Mouse (Mus musculus) spleen, adult 2 months (tissue): ENCODE data around the gene Rinl. TPM values are rescaled to one million over a fixed set of nuclear protein-coding genes. Genes with fewer than 3 reads are reported as not detected.

Experiments
- DNase-seq, 2 experiments: peaks; one replicate each; pipeline versions ENCODE4 v3.0.0 to v3.0.0-alpha.2; 2012 to 2021; ENCODE audit warnings: low spot score in 2 of 2, low read depth in 1 of 2
- H3K27ac ChIP-seq: fragments of 200-500 bp; 2 replicates; pipeline ENCODE4 v1.5.1; 2012; ENCODE audit warnings: low read length, inconsistent platforms; ENCODE audit not compliant: insufficient read depth
- H3K27me3 ChIP-seq: fragments of 200-500 bp; 2 replicates; pipeline ENCODE4 v1.6.1; 2012; ENCODE audit warnings: mild to moderate bottlenecking, moderate library complexity, low read length, inconsistent platforms; ENCODE audit not compliant: control insufficient read depth, insufficient read depth
- H3K36me3 ChIP-seq: fragments of 200-500 bp; 2 replicates; pipeline ENCODE4 v1.6.1; 2012; ENCODE audit warnings: mild to moderate bottlenecking, low read length, inconsistent platforms; ENCODE audit not compliant: control insufficient read depth, insufficient read depth
- H3K4me1 ChIP-seq: fragments of 200-500 bp; 2 replicates; pipeline ENCODE4 v1.6.1; 2011; ENCODE audit warnings: inconsistent platforms; ENCODE audit not compliant: control insufficient read depth, insufficient read depth, insufficient read length
- H3K4me3 ChIP-seq: fragments of 200-500 bp; 2 replicates; pipeline ENCODE4 v1.5.1; 2011; ENCODE audit warnings: mild to moderate bottlenecking, inconsistent platforms; ENCODE audit not compliant: insufficient read depth, insufficient read length; ENCODE audit errors: extremely low read depth
- CTCF ChIP-seq: fragments of 200-500 bp; IDR thresholded peaks from 2 replicates; pipeline ENCODE4 v1.5.1; 2011; ENCODE audit warnings: mild to moderate bottlenecking, inconsistent platforms; ENCODE audit not compliant: insufficient read depth, insufficient read length, insufficient replicate concordance; ENCODE audit errors: extremely low read depth
- POLR2A ChIP-seq: fragments of 200-500 bp; IDR thresholded peaks from 2 replicates; pipeline ENCODE4 v1.6.1; 2011; ENCODE audit warnings: low read depth, low read length, inconsistent platforms
- WGBS: fragments of 180-500 bp; shearing (Covaris S2); methylation state at CpG from one replicate; pipeline ENCODE4 v1.1.7; 2018; 5-methylcytosine and 5-hydroxymethylcytosine counted together
- polyA plus RNA-seq: library from polyadenylated mRNA; depleted of rRNA; stranded (reverse); fragments of >200 nt; gene quantifications from 2 replicates; pipeline ENCODE4 v1.2.3, GENCODE M21; 2012

The Rinl gene
- polyA plus RNA-seq, 1 experiment, result 35.4 TPM

DNA sequence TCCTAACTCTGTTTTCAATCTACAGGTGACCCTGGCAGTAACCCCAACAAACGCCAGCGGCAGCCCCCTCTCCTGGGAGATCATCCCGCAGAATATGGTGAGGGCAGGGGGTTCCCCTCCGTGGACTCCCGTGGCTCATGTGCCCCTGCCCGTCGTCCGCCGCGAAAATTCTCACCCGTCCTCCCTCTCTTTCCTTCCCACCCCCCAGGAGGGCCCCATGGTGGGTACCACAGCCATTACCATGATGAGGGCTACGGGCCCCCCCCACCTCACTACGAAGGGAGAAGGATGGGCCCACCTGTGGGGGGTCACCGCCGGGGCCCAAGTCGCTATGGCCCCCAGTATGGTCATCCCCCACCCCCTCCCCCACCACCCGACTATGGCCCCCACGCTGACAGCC lies 29.7 kb downstream of the Rinl start:
- H3K4me3 ChIP-seq, result no peak overlapping the region
- peaks cover 78% of the 10 kb centered on the region for H3K36me3 ChIP-seq
- 90% methylated on average over 18 of the region's 18 CpGs for WGBS
- no peak for DNase-seq
- no peaks in the 10 kb centered on the region for H3K27me3 ChIP-seq
- H3K4me1 ChIP-seq, result peaks cover 28% of the 10 kb centered on the region; the same call in 1 of the 2 replicates
- H3K27ac ChIP-seq, result no peak overlapping the region
- TF ChIP-seq CTCF (no peak), POLR2A (no peak)

DNA sequence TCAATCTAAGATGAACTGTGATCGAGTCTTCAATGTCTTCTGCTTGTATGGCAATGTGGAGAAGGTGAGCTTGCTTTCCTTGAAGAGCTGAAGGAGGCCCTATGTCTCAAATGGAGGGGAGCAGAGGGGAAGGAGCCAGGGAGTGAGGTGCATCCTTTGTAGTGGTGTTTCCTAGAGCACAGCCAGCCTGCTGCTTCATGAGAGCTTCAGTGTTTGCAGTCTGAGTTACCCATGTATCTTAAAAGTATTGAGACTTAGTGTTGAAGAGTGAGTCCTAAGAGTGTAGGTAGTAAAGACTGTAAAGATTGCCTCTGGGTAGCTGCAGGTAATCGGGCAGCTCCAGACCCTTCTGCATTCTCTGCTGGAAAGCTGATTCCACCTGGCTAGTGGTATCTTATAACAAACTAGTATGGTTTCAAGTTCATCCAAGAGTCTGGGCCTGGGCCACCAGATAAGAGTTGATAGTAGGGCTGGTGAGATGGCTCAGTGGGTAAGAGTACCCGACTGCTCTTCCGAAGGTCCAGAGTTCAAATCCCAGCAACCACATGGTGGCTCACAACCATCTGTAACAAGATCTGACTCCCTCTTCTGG lies 30.2 kb downstream of the Rinl start:
- DNase-seq, result no peak
- 83% methylated on average over 4 of the region's 4 CpGs for WGBS
- Histone ChIP-seq H3K27me3 (no peaks in the 10 kb centered on the region), H3K4me1 (peaks cover 28% of the 10 kb centered on the region; the same call in 1 of the 2 replicates), H3K27ac (no peak overlapping the region), H3K4me3 (no peak overlapping the region), H3K36me3 (peaks cover 73% of the 10 kb centered on the region)
- TF ChIP-seq CTCF (no peak), POLR2A (no peak)

GRCm38 (mm10) chr7:28819571-28819970 lies 30.8 kb downstream of the Rinl start:
- Histone ChIP-seq H3K27me3 (no peaks in the 10 kb centered on the region), H3K4me1 (peaks cover 28% of the 10 kb centered on the region; the same call in 1 of the 2 replicates), H3K36me3 (peaks cover 68% of the 10 kb centered on the region), H3K4me3 (no peak overlapping the region), H3K27ac (no peak overlapping the region)
- TF ChIP-seq POLR2A, result no peak
- DNase-seq, result no peak
- WGBS, result 71% methylated on average over 4 of the region's 4 CpGs

DNA sequence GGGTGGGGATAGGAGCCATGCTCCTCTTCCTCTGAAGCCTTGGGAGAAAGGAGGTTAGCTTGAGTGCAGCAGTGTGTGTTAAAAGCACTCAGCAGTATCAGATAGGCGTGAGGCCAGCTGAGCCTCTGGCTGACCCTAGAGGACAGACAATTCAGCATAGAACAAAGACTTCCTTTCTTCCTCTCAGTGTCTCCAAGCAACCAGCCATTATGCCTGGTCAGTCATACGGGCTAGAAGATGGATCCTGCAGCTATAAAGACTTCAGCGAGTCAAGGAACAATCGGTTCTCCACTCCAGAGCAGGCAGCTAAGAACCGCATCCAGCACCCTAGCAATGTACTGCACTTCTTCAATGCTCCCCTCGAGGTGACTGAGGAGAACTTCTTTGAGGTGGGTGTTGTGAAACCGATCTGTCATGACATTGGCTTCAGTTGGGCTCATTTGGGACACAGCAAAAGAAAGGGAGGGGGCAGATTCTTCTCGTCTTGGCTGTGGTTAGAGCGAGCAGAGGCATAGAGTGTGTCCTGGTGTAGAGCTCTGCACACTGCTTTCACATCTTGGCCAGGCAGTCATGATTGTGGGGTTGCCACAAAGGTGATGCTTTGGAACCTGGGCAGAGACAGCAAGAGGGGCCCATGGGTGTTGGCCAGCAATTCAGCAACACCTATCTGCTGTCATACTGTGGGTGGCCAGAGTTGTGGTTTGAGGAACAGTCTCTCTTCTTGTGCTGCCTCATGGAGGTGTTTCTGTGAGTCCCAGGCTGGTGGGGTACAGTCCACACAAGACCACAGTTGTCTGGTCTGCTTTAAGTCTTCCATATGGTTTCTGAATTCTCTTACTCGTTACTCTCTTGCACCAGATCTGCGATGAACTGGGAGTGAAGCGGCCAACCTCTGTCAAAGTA lies 31.8 kb downstream of the Rinl start:
- Histone ChIP-seq H3K4me3 (no peak overlapping the region), H3K27me3 (no peaks in the 10 kb centered on the region), H3K27ac (peak overlapping the region; percentile 36), H3K4me1 (peaks cover 24% of the 10 kb centered on the region; the same call in 1 of the 2 replicates), H3K36me3 (peaks cover 58% of the 10 kb centered on the region)
- WGBS, result 40% methylated on average over 12 of the region's 12 CpGs
- TF ChIP-seq POLR2A (no peak), CTCF (no peak)
- DNase-seq, result no peak

- Histone ChIP-seq H3K4me3 (no peak overlapping the region), H3K27ac (peak overlapping the region; percentile 36), H3K27me3 (no peaks in the 10 kb centered on the region), H3K36me3 (peaks cover 51% of the 10 kb centered on the region), H3K4me1 (peaks cover 18% of the 10 kb centered on the region; the same call in 1 of the 2 replicates)
- TF ChIP-seq CTCF, result no peak
- DNase-seq, result no peak
- 29% methylated on average over 10 of the region's 10 CpGs for WGBS
Measured at GRCm38 (mm10) chr7:28821261-28821831, 32.6 kb downstream of the Rinl start.

- DNase-seq, result no peak
- TF ChIP-seq CTCF (no peak), POLR2A (no peak)
- H3K27ac ChIP-seq, result no peak overlapping the region
- WGBS, result 87% methylated on average over 1 of the region's 1 CpGs
- peaks cover 41% of the 10 kb centered on the region for H3K36me3 ChIP-seq
- peaks cover 11% of the 10 kb centered on the region; the same call in 1 of the 2 replicates for H3K4me1 ChIP-seq
- H3K27me3 ChIP-seq, result no peaks in the 10 kb centered on the region
- H3K4me3 ChIP-seq, result no peak overlapping the region
Measured at GRCm38 (mm10) chr7:28822556-28822955, 33.8 kb downstream of the Rinl start.
